Mouse (Mus musculus) neural tube, embryonic 14.5 days (tissue): ENCODE data around the gene Ube2m. TPM values are rescaled to one million over a fixed set of nuclear protein-coding genes. Genes with fewer than 3 reads are reported as not detected.

ENCODE experiments used
- ATAC-seq: fragments of 200-750 bp; cut with Nextera tagmentation; 2 replicates; pipeline ENCODE4 v1.8.0; 2017; ENCODE audit warnings: low read depth, mild to moderate bottlenecking, moderate TSS enrichment, moderate library complexity
- H3K27ac ChIP-seq: fragments of 300-500 bp; sonication (generic); 2 replicates; pipeline ENCODE4 v1.5.1; 2014; ENCODE audit warnings: low read depth, mild to moderate bottlenecking, control low read depth, low read length, moderate library complexity, mixed read lengths
- H3K27me3 ChIP-seq: fragments of 300-500 bp; sonication (generic); 2 replicates; pipeline ENCODE4 v1.6.1; 2014; ENCODE audit warnings: low read length; ENCODE audit not compliant: control insufficient read depth, insufficient read depth
- H3K36me3 ChIP-seq: fragments of 300-500 bp; sonication (generic); 2 replicates; pipeline ENCODE4 v1.6.1; 2014; ENCODE audit warnings: low read length, mixed read lengths; ENCODE audit not compliant: control insufficient read depth, insufficient read depth
- H3K4me1 ChIP-seq: fragments of 300-500 bp; sonication (generic); 2 replicates; pipeline ENCODE4 v1.6.1; 2014; ENCODE audit warnings: low read length; ENCODE audit not compliant: control insufficient read depth, insufficient read depth
- H3K4me2 ChIP-seq: fragments of 300-500 bp; sonication (generic); 2 replicates; pipeline ENCODE4 v1.6.1; 2014; ENCODE audit warnings: mild to moderate bottlenecking, low read depth, low read length, control low read depth
- H3K4me3 ChIP-seq: fragments of 300-500 bp; sonication (generic); 2 replicates; pipeline ENCODE4 v1.5.1; 2014; ENCODE audit warnings: low read depth, low read length, control low read depth, mixed read lengths
- H3K9ac ChIP-seq: fragments of 300-500 bp; sonication (generic); replicated peaks from 2 replicates; pipeline ENCODE4 v1.6.1; 2014; ENCODE audit warnings: low read depth, mild to moderate bottlenecking, control low read depth, low read length, mixed read lengths
- H3K9me3 ChIP-seq: fragments of 300-500 bp; sonication (generic); 2 replicates; pipeline ENCODE4 v1.6.1; 2016; ENCODE audit warnings: low read length; ENCODE audit not compliant: control insufficient read depth
- WGBS: fragments of 180-500 bp; shearing (Covaris S2); extraction: QIAGEN DNeasy Blood & Tissue Kit; methylation state at CpG from one replicate; pipeline ENCODE4 v1.1.7; 2014; 5-methylcytosine and 5-hydroxymethylcytosine counted together
- polyA plus RNA-seq: library from polyadenylated mRNA; unstranded; fragments of >200 nt; fragmentation: Nextera tagmentation; extraction: Ambion mirVana; gene quantifications from 2 replicates; pipeline ENCODE4 v1.2.1, GENCODE M21; 2014

The Ube2m gene
- polyA plus RNA-seq, 1 experiment from 2014 or later: 142 TPM

GRCm38 (mm10) chr7:13009143-13010004, 28.7 kb downstream of the Ube2m start:
- H3K9me3 ChIP-seq: no peaks in the 10 kb centered on the region
- peaks cover 15% of the 10 kb centered on the region; the same call in 1 of the 2 replicates for H3K36me3 ChIP-seq
- H3K4me3 ChIP-seq: peak overlapping the region; percentile 79
- H3K27ac ChIP-seq: peak overlapping the region; percentile 88
- no peaks in the 10 kb centered on the region for H3K27me3 ChIP-seq
- peaks cover 10% of the 10 kb centered on the region; the same call in 1 of the 2 replicates for H3K4me1 ChIP-seq
- ATAC-seq: peak; percentile 91
- WGBS: under 1% methylated on average over 42 of the region's 42 CpGs
- peak overlapping the region; percentile 83 for H3K9ac ChIP-seq
- peak overlapping the region; percentile 59 for H3K4me2 ChIP-seq

GRCm38 (mm10) chr7:13007341-13008092, 30.6 kb downstream of the Ube2m start:
- peak overlapping the region; percentile 41 for H3K9ac ChIP-seq
- WGBS: 33% methylated on average over 56 of the region's 57 CpGs
- peaks cover 10% of the 10 kb centered on the region; the same call in 1 of the 2 replicates for H3K4me1 ChIP-seq
- no peaks in the 10 kb centered on the region for H3K27me3 ChIP-seq
- H3K27ac ChIP-seq: no peak overlapping the region
- no peak for ATAC-seq
- peaks cover 15% of the 10 kb centered on the region; the same call in 1 of the 2 replicates for H3K36me3 ChIP-seq
- H3K4me2 ChIP-seq: peak overlapping the region; percentile 24; the same call in 1 of the 2 replicates
- H3K4me3 ChIP-seq: 0 out of 2 replicates have a peak overlapping the region, but pooled peaks have one; percentile 6
- H3K9me3 ChIP-seq: no peaks in the 10 kb centered on the region

- Histone ChIP-seq H3K36me3 (peaks cover 15% of the 10 kb centered on the region; the same call in 1 of the 2 replicates), H3K4me3 (no peak overlapping the region), H3K4me2 (no peak overlapping the region), H3K9ac (no peak overlapping the region), H3K4me1 (peaks cover 10% of the 10 kb centered on the region; the same call in 1 of the 2 replicates), H3K9me3 (no peaks in the 10 kb centered on the region), H3K27ac (no peak overlapping the region), H3K27me3 (no peaks in the 10 kb centered on the region)
- WGBS: 86% methylated on average over 10 of the region's 10 CpGs
- ATAC-seq: no peak
These were observed 31.5 kb downstream of the Ube2m start for GRCm38 (mm10) chr7:13006531-13006930.

GRCm38 (mm10) chr7:13006011-13006410, 32.1 kb downstream of the Ube2m start:
- no peaks in the 10 kb centered on the region for H3K27me3 ChIP-seq
- WGBS: 91% methylated on average over 17 of the region's 17 CpGs

GRCm38 (mm10) chr7:13003380-13003779, 34.7 kb downstream of the Ube2m start:
- no peak overlapping the region for H3K4me3 ChIP-seq
- 76% methylated on average over 5 of the region's 5 CpGs for WGBS
- H3K27me3 ChIP-seq: no peaks in the 10 kb centered on the region
- H3K36me3 ChIP-seq: peaks cover 15% of the 10 kb centered on the region; the same call in 1 of the 2 replicates
- H3K4me1 ChIP-seq: peaks cover 3% of the 10 kb centered on the region; the same call in 1 of the 2 replicates
- no peak overlapping the region for H3K4me2 ChIP-seq
- H3K27ac ChIP-seq: no peak overlapping the region
- no peaks in the 10 kb centered on the region for H3K9me3 ChIP-seq
- ATAC-seq: no peak
- no peak overlapping the region for H3K9ac ChIP-seq

More at GRCm38 (mm10) chr7:13006011-13006410, 32.1 kb downstream of the Ube2m start:
- Histone ChIP-seq H3K9me3 (no peaks in the 10 kb centered on the region), H3K27ac (no peak overlapping the region), H3K4me1 (peaks cover 10% of the 10 kb centered on the region; the same call in 1 of the 2 replicates), H3K4me3 (no peak overlapping the region), H3K4me2 (no peak overlapping the region), H3K9ac (no peak overlapping the region; the same call in 1 of the 2 replicates), H3K36me3 (peaks cover 15% of the 10 kb centered on the region; the same call in 1 of the 2 replicates)
- no peak for ATAC-seq

GRCm38 (mm10) chr7:13001584-13001983, 36.5 kb downstream of the Ube2m start:
- Histone ChIP-seq H3K4me2 (no peak overlapping the region), H3K27ac (no peak overlapping the region), H3K27me3 (no peaks in the 10 kb centered on the region), H3K9me3 (no peaks in the 10 kb centered on the region), H3K36me3 (peaks cover 9% of the 10 kb centered on the region; the same call in 1 of the 2 replicates), H3K4me1 (no peaks in the 10 kb centered on the region), H3K9ac (no peak overlapping the region), H3K4me3 (no peak overlapping the region)
- no peak for ATAC-seq
- WGBS: 83% methylated on average over 1 of the region's 1 CpGs

- ATAC-seq: no peak
- Histone ChIP-seq H3K9me3 (no peaks in the 10 kb centered on the region), H3K27me3 (no peaks in the 10 kb centered on the region), H3K4me2 (no peak within 1 kb of the TSS), H3K4me1 (no peaks in the 10 kb centered on the region), H3K4me3 (no peak within 1 kb of the TSS), H3K36me3 (no peaks in the 10 kb centered on the region), H3K9ac (no peak within 1 kb of the TSS), H3K27ac (no peak within 1 kb of the TSS)
- 87% methylated on average over 3 of the region's 3 CpGs for WGBS
These were observed 39.2 kb downstream of the Ube2m start, which contains the start of gene Trim28 for GRCm38 (mm10) chr7:12998851-12999250. Gene Trim28, plus strand, starts transcription at chr7:12999114.

GRCm38 (mm10) chr7:12998053-12998452, 40.0 kb downstream of the Ube2m start, which contains the start of gene Slc27a5:
Gene Slc27a5, minus strand, starts transcription at chr7:12998192.
- H3K4me1 ChIP-seq: no peaks in the 10 kb centered on the region
- no peak within 1 kb of the TSS for H3K4me2 ChIP-seq
- no peak within 1 kb of the TSS for H3K27ac ChIP-seq
- H3K9me3 ChIP-seq: no peaks in the 10 kb centered on the region
- H3K4me3 ChIP-seq: no peak within 1 kb of the TSS
- no peak within 1 kb of the TSS for H3K9ac ChIP-seq
- no peaks in the 10 kb centered on the region for H3K27me3 ChIP-seq
- 82% methylated on average over 5 of the region's 5 CpGs for WGBS
- no peak for ATAC-seq
- H3K36me3 ChIP-seq: no peaks in the 10 kb centered on the region
